Mouse (Mus musculus): ENCODE results near the gene Adipoq.
"Not testable (repeated sequence)": the region's sequence is repeated elsewhere in the genome, so short reads cannot be mapped to it uniquely, and the experiment has no call there.

Gene Adipoq

GRCm38 (mm10) chr16:23159749-23160148 is 13.4 kb downstream of the Adipoq start:
- no peak for DNase-seq (ENCODE audit: low spot score)

- DNase-seq (ENCODE audit: low spot score) = no peak
Measured at GRCm38 (mm10) chr16:23162116-23162515, 15.8 kb downstream of the Adipoq start.

GRCm38 (mm10) chr16:23164443-23164842 is 18.1 kb downstream of the Adipoq start:
- no peak for DNase-seq (ENCODE audit: low spot score)

- no peak for DNase-seq (ENCODE audit: low spot score)
Measured at GRCm38 (mm10) chr16:23165441-23165840, 19.1 kb downstream of the Adipoq start.

- no peak for DNase-seq (ENCODE audit: low spot score)
Measured at GRCm38 (mm10) chr16:23166646-23167045, 20.3 kb downstream of the Adipoq start.

- no peak for DNase-seq (ENCODE audit: low spot score)
Measured at GRCm38 (mm10) chr16:23167079-23167478, 20.7 kb downstream of the Adipoq start.

DNA sequence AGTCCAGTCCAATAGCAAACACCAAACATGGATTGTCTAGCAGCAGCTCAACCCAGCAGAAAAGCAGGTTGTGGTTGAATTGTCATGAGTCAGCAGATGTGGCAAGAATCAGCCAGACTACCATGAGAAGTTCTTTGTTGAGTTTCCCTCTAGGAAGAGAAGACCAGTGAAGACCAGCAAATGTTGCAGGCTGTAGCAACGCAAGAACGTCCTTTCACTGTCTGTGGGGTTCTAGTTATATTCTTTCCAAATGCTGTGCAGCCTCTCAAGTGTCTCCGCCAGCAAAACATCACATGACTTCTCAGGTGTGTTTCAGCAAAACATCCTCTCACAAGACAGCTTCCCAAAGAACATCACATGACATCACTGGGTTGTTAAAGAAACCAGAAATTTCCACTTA is 24.5 kb downstream of the Adipoq start:
- DNase-seq (ENCODE audit: low spot score) = no peak

DNA sequence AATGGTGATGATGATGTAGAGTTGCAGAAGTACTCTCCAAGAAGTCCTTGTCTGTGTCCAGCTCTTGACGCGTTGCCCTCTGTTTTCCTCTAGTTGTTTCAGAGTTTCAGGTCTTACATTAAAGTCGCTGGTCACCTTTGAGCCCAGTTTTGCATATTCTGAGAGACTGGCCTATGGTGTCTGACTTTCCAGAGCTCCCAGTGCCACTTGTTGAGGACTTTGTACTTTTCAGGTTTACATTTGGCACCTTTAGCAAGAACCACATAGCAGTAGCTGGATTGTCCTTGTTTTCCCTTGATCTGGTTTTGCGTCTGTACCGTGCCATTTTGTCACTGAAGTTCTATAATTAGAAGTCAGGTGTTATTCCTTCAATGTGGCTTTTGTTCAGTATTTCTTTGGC is 27.6 kb downstream of the Adipoq start:
- DNase-seq (ENCODE audit: low spot score) = no peak

DNA sequence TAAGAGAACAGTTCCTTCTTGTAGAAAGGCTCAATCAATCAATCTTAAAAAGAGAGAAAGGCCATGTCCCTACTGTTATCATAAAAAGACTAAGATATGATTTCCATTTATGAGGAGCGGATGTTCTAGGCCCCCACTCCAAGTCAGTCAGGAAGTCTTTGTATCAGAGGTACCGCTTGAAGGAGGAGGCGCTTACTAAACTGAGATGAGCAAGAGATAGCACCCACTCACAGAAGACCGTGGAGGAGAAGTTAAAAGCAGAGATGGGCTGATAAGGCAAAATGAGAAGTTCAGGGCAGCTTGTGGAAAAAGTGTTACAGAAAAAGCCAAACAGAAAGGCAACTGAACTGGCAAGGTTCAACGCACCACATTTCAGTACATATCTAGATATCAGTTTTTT is 28.5 kb downstream of the Adipoq start:
- DNase-seq (ENCODE audit: low spot score) = no peak

DNA sequence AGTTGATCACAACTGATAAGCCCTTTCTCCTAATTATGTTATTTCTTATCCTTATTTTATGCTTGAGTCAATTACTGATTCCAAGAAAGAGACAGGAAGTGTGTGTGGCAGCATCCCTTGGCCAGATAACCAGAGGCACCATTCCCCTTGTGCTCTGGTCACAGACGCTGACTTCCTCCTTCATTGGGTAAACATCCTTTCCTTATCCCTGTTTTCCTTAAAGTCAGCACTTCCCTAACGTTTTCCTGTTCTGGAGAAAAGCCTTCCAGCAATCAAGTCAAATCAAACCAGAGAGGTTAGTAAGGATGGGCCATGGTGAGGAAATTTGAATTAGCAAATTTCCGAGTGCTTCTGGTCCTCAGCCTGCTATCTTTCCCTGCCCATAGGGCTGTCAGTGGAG is 29.6 kb downstream of the Adipoq start:
- no peak for DNase-seq (ENCODE audit: low spot score)

DNA sequence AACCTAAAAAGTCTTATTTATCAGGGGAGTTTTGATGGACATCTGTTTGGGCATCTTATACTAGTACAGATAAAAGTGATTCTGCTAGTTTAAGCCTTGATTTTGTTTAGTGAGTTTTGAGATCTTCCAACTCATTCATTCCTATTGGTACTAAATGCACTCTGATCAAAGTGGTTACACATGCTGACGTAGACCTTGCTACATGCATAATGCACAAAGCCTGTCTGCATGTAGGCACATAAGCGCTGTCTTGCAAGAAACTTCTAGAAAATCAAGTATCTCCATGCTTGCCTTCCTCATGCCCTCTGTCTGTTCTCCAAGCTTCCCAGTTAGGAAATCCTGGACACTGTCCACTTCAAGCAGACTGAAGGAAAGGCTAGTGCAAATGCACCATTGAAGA is 31.5 kb downstream of the Adipoq start:
- no peak for DNase-seq (ENCODE audit: low spot score)

DNA sequence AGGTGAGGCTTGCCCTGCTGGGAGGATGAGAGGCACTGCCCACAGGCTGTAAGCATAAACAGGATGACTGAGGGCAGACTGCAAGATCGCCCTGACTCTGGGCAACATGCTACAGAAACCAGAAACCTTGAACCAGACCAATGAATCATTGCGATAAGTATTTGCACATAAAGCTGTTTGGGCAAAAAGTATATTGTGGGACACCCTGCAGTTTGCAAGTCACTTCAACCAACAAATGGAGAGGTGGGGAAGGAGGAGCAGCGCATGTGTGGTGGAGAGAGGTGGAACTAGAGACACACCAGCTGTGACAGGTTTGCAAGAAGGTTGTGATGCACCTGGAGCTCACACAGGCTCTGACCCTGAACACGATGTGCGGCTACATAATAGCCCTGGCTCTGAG is 32.5 kb downstream of the Adipoq start:
- DNase-seq (ENCODE audit: low spot score) = no peak

DNA sequence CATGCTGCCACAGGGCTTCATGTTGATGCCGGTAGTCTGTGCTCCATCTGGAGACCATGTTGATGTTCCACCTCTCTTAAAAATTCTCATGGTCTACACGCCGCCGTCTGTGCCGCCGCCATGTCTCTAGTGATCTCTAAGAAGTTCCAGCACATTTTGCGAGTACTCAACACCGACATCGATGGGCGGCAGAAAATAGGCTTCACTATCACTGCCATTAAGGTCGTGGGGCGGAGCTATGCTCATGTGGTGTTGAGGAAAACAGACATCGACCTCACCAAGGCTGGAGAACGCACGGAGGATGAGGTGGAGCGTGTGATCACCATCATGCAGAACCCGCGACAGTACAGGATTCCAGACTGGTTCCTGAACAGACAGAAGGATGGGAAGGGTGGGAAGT is 33.1 kb downstream of the Adipoq start:
- not testable (repeated sequence) for DNase-seq (ENCODE audit: low spot score)

DNA sequence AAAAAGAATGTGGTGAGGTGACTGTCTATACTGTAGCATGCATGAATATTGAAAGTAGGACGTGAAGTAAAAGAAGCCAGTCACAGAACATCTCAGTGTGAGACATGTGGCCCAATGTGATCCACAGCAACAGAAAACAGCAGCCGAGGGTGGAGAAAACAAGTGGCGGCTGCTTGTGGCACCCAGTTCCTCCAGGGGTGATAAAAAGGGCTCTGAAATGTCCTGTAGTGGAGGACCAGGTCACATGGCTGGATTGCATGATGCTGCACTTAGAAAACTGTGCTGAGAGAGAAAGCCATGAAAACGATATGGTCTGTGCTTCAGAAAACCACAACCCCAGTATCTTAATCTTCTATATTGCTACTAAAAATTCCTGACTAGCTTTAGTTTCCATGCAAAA is 34.7 kb downstream of the Adipoq start:
- DNase-seq (ENCODE audit: low spot score) = no peak

DNA sequence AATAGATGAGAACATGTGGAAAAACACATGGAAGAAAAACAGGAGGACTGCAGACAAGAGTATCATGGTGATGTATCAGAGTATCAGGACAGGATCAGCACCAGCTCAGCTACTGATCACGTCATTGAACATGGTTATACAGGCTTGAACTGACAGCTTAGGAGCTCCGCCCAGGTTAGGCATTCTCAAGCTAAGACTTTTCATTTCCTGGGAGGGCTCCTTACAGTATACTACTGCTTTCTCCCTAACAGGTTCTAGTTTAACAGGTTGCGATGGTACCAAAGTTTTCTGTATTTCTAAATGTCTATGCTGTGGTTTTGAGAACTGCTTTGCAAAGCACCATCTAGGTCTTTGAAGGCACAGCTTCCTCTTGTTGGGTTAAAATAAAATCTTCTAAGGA is 35.2 kb downstream of the Adipoq start:
- no peak for DNase-seq (ENCODE audit: low spot score)

GRCm38 (mm10) chr16:23181942-23182597 is 35.7 kb downstream of the Adipoq start:
- DNase-seq (ENCODE audit: low spot score) = no peak

DNA sequence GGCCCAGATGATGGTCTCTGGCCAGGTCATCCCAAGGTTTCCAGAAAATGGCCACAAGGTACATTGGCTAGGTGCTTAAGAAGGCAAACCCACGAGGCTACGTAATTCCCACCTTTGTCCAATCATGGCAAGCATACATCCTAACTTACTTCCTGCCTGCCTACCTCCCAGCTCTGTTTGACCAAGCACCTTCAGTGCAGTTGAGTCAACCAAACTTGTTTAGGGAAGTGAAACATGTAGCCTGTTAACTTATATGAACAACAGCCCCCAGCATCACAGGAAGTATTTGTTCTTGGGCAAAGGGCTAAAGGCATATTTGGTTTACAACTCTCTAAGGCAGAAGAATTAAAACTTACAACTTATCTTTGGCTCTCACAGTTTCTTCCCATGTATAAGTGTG is 39.5 kb downstream of the Adipoq start:
- no peak for DNase-seq (ENCODE audit: low spot score)

DNA sequence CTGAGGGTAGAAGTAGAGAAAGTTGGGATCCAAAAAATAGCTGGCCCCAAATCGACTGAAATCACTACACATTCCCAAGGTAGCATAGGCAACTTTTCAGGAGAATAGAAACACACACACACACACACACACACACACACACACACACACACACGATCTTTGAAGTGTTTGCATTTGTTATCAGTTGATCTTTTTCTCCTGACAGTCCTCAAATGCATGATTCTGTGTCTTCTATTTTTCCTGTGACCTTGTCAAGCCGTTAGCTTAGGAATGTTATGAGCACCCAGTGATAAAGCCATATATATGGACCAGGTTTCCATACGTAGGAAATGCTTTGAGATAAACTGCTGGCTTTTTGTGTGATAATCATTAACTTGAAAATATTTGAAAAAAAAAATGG is 40.1 kb downstream of the Adipoq start:
- DNase-seq (ENCODE audit: low spot score) = no peak

DNA sequence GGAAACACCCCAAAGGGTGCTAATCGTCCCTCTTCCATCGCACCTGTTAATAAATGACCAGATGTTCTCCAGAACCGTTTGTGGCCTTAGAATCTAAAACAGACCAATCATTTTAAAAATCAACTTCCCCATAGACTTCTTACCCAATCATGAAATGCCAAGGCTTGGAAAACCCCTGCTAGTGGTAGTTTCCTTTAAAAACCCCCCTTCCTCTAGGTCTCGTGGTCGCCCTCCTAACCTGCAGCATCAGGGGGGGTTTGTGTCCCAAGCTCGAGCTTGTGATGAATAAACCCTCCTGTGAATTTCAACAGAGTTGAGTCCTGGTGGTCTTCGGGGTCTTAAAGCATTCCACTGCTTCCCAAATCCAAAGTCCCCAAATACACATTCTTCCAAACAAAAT is 41.6 kb downstream of the Adipoq start:
- no peak for DNase-seq (ENCODE audit: low spot score)

- no peak for DNase-seq (ENCODE audit: low spot score)
Measured at GRCm38 (mm10) chr16:23189612-23190011, 43.3 kb downstream of the Adipoq start.

DNA sequence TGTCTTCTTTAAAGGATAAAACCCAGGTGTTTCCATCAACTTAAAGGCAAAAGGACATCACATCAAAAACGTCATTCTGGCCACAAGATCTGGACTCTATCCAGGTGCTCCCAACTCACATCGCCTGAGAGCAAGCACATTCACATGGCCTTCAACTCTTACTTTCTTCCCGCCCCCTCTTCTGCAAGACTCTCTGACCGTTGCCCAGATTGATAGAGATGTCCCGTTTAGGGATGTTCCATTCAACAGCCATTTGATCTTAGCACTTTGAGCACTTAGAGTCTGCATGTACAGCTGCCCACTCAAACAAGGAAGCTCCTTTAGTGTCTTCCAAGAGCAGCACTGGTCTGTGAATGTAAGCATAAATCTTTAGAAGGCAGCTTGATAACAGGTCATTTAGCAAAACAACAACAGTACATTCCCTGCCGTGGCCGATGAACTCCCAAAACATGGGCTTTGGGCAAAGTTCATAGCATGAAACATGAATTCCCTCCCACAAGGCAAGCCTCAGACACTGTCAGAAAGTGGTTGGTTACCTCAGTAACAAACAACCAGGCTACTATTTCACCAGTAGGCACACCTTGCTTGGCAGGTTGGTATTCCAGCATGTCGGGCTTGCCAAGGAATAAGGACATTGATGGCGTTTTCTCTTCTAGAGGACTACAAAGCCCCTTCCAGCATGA is 45.4 kb downstream of the Adipoq start:
- no peak for DNase-seq (ENCODE audit: low spot score)

DNA sequence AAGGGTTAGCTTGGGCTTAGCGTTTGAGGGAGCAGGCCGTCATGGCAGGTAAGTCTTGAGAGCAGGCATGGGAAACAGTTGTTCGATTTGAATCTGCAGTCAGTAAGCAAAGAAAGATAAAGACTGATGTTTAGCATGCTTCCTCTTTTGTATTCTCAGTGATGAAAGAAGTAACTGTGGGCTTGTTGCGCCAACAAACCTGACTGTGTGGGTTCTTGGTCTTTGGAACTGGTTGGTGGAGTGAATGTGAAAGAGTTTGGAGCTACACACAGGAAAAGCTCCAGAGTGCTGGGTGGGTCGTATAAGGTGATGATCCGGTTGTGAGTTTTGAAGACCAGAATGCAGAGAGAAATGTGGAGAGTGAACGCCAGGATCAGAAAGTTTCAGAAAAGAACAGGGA is 49.3 kb downstream of the Adipoq start:
- no peak for DNase-seq (ENCODE audit: low spot score)

DNA sequence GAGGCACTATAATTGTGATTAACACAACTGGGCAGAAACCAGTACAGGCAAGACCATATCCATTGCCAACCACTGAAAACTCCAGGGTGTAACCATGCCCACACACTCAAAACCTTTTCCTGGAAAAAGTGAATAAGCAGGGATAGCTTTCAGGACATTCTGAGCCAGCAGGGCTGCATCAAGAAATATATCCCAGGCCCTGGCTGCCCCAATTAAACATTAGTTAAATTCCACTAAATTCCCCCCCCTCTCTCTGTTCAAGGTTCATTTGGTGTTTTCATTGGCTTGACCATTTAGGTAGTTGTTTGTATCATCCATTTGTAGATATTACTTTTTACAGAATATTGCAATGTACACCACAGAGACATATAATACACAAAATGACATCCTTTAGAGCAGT is 50.0 kb downstream of the Adipoq start:
- no peak for DNase-seq (ENCODE audit: low spot score)

DNA sequence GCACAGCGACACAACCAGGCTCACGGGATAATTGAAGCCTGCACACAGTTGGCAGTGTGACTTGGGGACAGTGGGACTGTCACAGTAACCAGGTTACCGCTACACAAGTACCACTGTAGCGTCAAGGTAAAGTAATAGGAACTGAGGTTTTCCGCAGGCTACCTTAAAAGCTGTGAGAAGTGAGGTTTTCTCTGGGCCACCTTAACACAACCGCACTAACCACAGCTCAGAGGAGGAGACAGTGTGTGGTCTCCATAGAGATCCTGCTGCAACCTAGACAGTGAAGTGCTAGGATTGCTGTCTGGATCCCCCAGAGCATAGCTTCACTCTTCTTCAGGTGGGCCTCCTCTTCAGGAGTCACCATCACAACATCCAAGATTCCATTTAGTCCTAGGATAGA is 50.5 kb downstream of the Adipoq start:
- DNase-seq (ENCODE audit: low spot score) = no peak

All from urinary bladder, postnatal 10 days (tissue).